Mouse (Mus musculus) R1 (cell line): Measurements from ENCODE around the gene Dhrs9.
"Not testable (repeated sequence)": the region's sequence is repeated elsewhere in the genome, so short reads cannot be mapped to it uniquely, and the experiment has no call there.

Source experiments
- DNase-seq: peaks from one replicate; pipeline ENCODE4 v3.0.0-alpha.2; 2018; ENCODE audit warnings: low read depth, low spot score

Dhrs9 gene

GRCm38 (mm10) chr2:69380281-69380680 lies at the start of gene Dhrs9:
Dhrs9 (plus strand) TSS chr2:69380445.
- no peak for DNase-seq

- DNase-seq = not testable (repeated sequence)
Observed at GRCm38 (mm10) chr2:69331523-69331922, 48.7 kb upstream of the Dhrs9 start.

GRCm38 (mm10) chr2:69341506-69341905 lies 38.7 kb upstream of the Dhrs9 start:
- no peak for DNase-seq

- DNase-seq = no peak
Observed at GRCm38 (mm10) chr2:69342496-69343221, 37.6 kb upstream of the Dhrs9 start, which contains the start of gene Abcb11. Abcb11 (minus strand) TSS chr2:69342616.

- not testable (repeated sequence) for DNase-seq
Observed at GRCm38 (mm10) chr2:69355402-69355801, 24.8 kb upstream of the Dhrs9 start.

GRCm38 (mm10) chr2:69364831-69365230 lies 15.4 kb upstream of the Dhrs9 start:
- DNase-seq = no peak

- no peak for DNase-seq
Observed at GRCm38 (mm10) chr2:69365275-69365674, 15.0 kb upstream of the Dhrs9 start.

GRCm38 (mm10) chr2:69376780-69377179 lies 3.5 kb upstream of the Dhrs9 start:
- no peak for DNase-seq

GRCm38 (mm10) chr2:69379801-69380200 lies 444 bp upstream of the Dhrs9 start:
- DNase-seq = no peak

GRCm38 (mm10) chr2:69381740-69382139 lies 1.5 kb downstream of the Dhrs9 start:
- peak; percentile 76 for DNase-seq

- no peak for DNase-seq
Observed at GRCm38 (mm10) chr2:69382838-69383237, 2.6 kb downstream of the Dhrs9 start.

- DNase-seq = no peak
Observed at GRCm38 (mm10) chr2:69386118-69386871, 6.0 kb downstream of the Dhrs9 start.

- no peak for DNase-seq
Observed at GRCm38 (mm10) chr2:69393947-69394346, 13.7 kb downstream of the Dhrs9 start.

GRCm38 (mm10) chr2:69395597-69396248 lies 15.5 kb downstream of the Dhrs9 start:
- no peak for DNase-seq

GRCm38 (mm10) chr2:69396760-69397435 lies 16.7 kb downstream of the Dhrs9 start:
- no peak for DNase-seq

GRCm38 (mm10) chr2:69400866-69401604 lies 20.8 kb downstream of the Dhrs9 start:
- DNase-seq = no peak

GRCm38 (mm10) chr2:69401891-69402290 lies 21.6 kb downstream of the Dhrs9 start:
- no peak for DNase-seq

GRCm38 (mm10) chr2:69402309-69402708 lies 22.1 kb downstream of the Dhrs9 start:
- no peak for DNase-seq

GRCm38 (mm10) chr2:69405692-69406091 lies 25.4 kb downstream of the Dhrs9 start:
- DNase-seq = no peak

GRCm38 (mm10) chr2:69414539-69414938 lies 34.3 kb downstream of the Dhrs9 start:
- no peak for DNase-seq

GRCm38 (mm10) chr2:69415070-69415469 lies 34.8 kb downstream of the Dhrs9 start:
- peak; percentile 13 for DNase-seq
